Mouse (Mus musculus): ENCODE data around the gene Ap3b1.

- TF ChIP-seq POLR2A (IDR thresholded peaks at IDR 0.05; ENCODE audit: insufficient read depth, low read depth, low read length) (no peak), CTCF (IDR thresholded peaks at IDR 0.05) (no peak)
Observed at GRCm38 (mm10) chr13:94518176-94518575, 159.4 kb downstream of the Ap3b1 start.

All from heart, adult 2 months (tissue).